Mouse (Mus musculus) heart, adult 2 months (tissue): Measurements from ENCODE around the gene Myt1l.

Source experiments
- CTCF ChIP-seq: fragments of 200-600 bp; IDR thresholded peaks from 2 replicates; pipeline ENCODE4 v1.8.1; 2022; ENCODE audit warnings: antibody characterized with exemption, mild to moderate bottlenecking, moderate library complexity
- EP300 ChIP-seq: fragments of 200-500 bp; IDR thresholded peaks from 2 replicates; pipeline ENCODE4 v1.6.1; 2011; ENCODE audit warnings: low read depth, low read length, control low read depth; ENCODE audit not compliant: insufficient read depth

- TF ChIP-seq EP300, result peak; percentile 49; the same call in 1 of the 2 replicates
- TF ChIP-seq CTCF, result no peak
Observed at GRCm38 (mm10) chr12:29952102-29952501, 423.9 kb downstream of the Myt1l start.
